Mouse (Mus musculus): Measurements from ENCODE around the gene Slc38a11.

GRCm38 (mm10) chr2:65294092-65294491 is 69.7 kb downstream of the Slc38a11 start:
- TF ChIP-seq CTCF (conservative IDR thresholded peaks at IDR 0.05; ENCODE audit: insufficient read depth, insufficient read length, low read depth, low read length) (no peak), POLR2A (IDR thresholded peaks at IDR 0.05; ENCODE audit: low read depth, low read length) (no peak)

All from kidney, adult 2 months (tissue).